Mouse (Mus musculus): ENCODE measurements around the gene Cldn1.

Gene Cldn1

DNA sequence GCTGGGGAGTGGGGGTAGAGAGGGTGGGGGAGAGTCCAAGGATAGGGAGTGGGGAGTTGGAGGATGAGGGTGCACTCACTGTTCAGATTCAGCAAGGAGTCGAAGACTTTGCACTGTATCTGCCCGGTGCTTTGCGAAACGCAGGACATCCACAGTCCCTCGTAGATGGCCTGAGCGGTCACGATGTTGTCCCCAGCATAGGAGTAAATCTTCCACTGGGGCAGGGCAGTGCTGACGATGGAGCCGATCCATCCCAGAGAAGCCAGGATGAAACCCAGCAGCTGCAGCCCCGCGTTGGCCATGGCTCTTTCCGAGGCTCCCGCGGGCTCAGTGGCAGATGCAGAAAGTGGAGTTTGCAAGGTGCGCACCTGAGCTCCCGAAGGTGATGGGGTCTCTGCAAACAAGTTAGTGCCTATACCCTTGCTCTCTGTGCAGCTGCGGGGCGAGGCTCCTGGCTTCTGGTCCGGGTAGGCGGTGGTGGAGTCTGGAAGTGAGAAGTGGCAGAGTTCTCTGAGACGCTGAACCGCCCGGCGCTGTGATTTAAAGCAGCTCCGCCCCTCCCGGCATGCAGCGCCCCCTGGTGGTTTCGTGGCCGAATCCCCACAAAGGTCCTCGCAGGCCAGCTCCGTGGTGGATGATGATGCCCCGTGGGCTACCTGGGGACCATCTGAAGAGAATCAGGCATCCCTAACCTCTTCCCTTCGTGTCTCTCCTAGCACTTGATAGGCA, at the start of gene Cldn1:
Cldn1 (minus strand) TSS at position 517 of the 729 bp plus-strand sequence.
- in situ Hi-C loops (cut with MboI; ENCODE audit: low sequenced_read_pairs) = no loop called here

DNA sequence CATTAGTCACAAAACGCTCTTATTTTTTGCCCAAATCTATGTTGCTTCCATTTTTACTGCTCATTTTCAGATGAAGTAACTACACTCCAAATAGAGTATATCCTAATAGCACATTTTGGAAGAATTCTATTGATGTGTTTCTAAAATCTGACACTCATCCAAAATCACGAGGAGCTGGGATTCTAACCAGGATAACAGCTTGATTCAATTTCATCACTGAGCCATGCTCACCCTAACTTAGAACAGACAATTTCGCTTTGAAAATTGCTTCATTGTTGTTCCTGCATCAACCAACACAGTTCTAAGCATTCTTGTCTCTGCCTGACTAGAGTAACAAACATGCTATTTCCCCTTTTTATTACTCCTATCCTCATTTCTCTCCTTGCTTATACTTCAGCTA, 47.0 kb upstream of the Cldn1 start:
- in situ Hi-C loops (cut with MboI; ENCODE audit: low sequenced_read_pairs) = no loop called here

DNA sequence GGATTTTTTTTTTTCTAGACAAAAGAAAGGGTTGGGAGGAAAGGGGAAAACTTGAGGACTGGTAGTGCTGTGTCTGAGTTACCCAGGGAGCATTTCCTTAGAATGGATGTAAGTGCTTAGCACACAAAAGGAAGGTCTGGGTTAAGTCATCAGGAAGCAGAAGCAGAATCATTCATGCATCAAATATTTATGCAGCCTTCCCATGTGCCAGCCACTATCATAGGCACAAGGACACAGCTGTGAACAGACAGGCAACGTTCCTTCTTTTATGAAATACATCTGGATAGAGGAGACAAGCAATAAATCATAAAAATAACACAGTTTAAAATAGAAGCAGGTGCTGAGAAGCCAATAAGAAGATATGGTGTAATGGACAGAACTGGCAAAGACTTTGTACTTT, 32.4 kb upstream of the Cldn1 start:
- in situ Hi-C loops (cut with MboI; ENCODE audit: low sequenced_read_pairs) = no loop called here

DNA sequence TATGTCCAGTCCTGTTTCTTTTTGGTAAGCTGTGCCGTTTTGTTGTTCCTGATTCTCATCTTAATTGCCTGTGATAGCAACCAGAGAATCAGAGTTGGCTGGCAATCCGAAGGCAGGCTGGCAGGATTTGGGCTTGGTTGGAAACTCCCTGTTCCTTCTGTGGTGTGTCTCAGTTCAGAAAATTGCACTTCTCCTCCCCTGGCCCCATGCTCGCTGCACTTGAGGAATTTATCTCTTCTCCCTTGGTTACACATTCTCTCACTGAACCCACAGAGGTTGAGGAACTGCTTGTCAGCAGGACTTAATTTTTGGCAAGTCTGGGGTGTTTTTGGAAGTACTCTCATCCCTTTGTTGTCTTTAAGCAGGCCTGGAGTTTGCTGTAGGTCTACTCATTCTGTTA, 29.3 kb upstream of the Cldn1 start:
- in situ Hi-C loops (cut with MboI; ENCODE audit: low sequenced_read_pairs) = no loop called here

DNA sequence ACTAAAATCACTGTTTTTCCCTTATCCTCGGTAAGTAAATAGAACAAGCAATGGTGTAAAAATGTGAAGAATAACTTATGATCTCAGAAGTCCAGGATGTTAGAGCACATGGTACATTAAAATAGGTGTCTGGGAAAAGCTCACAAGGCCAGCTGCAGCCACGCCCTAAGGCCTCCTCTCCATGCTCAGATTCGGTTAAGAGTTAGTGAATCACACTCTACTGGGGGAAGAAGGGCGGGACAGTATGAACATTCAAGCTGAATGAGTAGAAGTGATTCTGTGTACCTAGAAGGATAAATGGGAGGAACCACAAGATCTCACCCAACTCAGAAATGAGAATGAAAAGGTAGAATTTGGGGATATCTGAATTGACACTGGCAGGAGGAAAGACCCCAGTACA, 28.9 kb upstream of the Cldn1 start:
- in situ Hi-C loops (cut with MboI; ENCODE audit: low sequenced_read_pairs) = no loop called here

DNA sequence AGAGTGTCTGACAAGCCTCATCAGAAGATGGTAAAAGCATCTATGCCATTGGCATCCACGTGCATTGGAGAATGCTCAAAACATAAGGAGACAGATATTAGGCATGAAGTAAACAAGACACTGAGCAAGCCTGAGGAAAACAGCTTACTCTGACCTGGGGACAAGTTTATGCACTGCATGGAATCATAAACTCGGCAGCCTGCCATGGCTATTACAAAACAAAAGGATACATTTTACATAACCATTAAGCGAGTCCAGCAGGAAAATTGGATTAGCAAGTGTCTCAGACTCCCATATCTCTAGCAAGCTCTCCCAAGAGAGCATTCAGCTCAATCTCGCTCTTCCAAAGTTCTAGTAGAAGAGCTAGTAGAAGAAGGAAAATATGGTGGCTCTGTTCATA, 19.3 kb upstream of the Cldn1 start:
- in situ Hi-C loops (cut with MboI; ENCODE audit: low sequenced_read_pairs) = no loop called here

DNA sequence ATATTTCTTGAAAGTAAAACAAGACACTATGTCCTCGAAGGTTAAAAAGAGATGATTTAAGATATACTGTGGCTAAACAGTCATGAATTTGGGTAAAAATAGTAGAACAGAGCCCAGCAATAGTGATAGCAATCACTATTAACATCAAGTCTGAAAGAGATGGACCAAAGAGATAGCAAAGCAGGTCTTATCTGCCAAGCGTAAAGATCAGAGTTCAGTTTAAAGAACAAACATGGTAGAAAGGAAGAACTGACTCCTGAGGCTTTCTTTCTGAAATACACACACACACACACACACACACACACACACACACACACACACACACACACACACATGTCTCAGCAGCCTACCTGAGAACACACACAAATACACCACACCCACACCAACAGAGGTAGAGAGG, 14.5 kb upstream of the Cldn1 start:
- in situ Hi-C loops (cut with MboI; ENCODE audit: low sequenced_read_pairs) = no loop called here

DNA sequence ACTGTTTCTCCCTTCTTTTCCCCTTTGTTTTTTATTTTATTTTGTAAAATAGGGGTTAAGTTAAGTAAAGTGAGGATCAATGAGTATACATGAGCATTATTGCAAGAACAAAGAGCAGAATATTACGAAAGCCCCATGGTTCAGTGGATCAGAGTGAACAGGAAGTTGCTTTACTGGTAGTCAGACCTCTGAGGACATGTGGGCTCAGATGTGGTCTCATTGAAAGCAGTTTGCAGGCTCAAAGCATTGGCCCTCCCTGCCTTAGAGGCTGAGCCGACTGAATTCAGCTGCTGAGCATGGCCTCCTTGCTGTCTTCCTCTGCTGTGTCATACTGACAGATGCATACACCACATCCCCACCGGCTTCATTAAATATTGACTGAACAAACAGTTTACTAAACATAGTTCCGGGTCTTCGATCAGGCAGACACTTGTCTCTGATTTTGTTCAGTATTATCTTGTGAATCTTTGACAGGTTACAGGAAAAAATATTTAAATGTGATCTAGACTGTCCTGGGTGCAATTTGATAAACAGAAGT, 12.5 kb upstream of the Cldn1 start:
- in situ Hi-C loops (cut with MboI; ENCODE audit: low sequenced_read_pairs) = no loop called here

DNA sequence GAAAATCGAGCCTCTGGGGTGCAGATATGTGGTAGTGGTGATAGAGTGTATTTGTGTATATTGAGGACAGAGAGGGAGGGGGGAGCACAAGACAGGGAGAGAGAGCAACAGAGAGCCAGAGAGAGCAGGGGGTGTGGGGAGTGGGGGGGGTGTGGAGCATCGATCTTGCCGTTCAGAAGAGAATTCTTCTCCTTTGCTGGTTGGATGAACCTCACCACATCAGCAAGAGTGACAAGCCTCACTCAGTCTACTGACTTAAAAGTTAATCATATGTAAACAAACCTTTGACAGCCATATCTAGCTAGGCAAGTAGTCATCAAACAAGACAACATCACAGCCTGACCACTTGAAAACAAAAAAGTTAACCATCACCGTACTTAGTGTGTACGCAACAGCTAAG, 5.5 kb upstream of the Cldn1 start:
- in situ Hi-C loops (cut with MboI; ENCODE audit: low sequenced_read_pairs) = no loop called here

DNA sequence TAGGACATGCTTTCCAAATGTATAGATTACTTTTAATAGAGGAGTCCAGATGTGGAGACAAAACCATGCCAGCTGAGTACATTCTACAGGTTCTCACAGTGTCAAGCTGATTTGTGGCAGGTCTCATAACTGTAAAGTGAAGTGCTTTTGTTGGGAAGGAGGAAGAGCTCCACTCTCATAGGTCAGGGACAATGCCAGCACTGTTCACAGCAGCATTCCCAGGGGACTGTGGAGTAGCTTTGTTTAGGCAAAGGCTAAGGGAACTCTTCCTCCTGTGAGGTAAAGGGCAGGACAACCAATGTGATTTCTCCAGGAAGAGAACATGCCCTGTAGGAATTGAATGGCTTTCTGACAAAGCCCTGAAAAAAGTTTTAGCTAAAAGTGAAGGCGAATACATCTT, 1.5 kb downstream of the Cldn1 start:
- in situ Hi-C loops (cut with MboI; ENCODE audit: low sequenced_read_pairs) = no loop called here

DNA sequence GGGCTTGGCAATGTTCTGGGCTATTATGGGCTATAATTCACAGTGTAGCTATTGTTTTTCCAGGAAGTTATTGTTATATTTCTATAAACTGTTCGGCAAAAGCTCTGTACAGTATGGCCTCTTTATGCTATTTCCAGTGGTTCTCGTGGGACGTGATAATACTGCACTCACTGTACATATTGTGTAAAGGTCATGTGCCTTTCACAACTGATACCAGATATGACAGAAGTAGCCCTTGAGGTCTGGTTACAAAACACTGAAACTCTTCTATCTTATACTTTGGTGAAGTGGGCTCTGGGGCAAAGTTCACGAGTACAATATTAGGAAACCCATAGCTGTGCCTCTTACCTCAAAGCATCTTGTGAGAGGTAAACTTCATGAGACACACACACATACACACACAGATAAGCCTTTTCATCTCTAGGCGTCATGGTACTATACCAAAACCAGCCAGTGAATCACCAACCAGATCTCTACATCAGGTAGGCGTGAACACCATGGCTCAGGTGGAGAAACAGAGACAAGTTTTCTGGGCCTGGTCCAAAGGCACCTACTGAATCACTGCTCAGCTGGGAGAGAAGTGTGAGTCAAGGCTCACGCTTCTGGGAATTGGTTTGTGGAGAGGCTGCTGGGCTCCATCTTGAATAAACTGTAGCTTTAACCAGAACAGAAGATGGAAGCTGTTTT, 2.5 kb downstream of the Cldn1 start:
- in situ Hi-C loops (cut with MboI; ENCODE audit: low sequenced_read_pairs) = no loop called here

DNA sequence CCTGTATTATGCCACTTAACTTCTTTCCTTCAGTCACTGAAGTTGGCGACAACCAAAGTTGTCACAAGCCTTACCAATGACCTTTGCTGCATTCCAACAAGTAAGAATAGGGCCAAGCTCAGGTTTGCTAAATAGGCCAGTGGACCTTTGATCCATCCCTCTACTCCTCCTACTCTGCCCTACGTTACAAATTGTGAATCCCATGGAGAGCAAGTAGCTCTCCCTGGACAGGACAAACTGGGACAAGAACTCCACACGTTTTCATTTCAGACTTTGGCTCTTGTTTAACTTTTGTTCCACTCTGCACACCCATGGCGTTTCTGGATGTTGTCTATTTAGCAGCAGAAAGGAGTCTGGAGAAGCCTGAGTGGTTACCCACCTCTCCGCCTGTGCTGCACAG, 3.5 kb downstream of the Cldn1 start:
- in situ Hi-C loops (cut with MboI; ENCODE audit: low sequenced_read_pairs) = no loop called here

DNA sequence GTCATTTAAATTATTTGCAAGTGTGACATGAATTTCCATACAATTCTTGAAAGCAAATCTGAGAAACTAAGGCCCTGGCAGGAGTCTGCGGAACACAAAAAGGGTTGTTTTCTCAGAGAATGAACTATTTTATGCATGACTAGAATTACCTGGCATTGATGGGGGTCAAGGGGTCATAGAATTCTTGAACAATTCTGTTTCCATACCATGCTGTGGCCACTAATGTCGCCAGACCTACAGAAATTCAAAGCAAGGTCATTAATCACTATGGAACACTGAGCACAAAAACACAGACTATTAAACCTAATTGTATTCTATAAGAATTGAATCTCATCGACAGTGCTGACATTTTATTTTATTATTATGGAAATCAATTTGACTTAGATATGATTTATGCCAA, 10.9 kb downstream of the Cldn1 start:
- in situ Hi-C loops (cut with MboI; ENCODE audit: low sequenced_read_pairs) = no loop called here

DNA sequence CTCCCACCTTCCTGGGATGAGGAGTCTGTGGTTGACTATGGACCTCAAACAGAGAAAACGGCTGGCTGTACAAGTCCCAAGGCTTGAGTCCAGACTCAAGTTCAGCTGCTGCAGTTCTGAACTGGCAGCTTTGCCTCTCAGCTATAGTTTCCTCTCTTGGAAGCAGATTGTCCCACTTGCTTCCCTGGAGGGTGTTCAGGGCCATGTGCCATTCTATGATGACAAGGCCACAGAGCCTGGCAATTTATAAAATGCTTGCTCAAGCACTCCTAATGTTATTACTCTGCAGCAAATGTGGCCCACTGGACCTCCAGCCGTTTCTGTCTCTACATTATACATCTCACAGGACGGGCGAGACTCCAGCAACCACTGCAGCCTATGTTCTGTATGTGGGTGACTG, 12.0 kb downstream of the Cldn1 start:
- in situ Hi-C loops (cut with MboI; ENCODE audit: low sequenced_read_pairs) = no loop called here

DNA sequence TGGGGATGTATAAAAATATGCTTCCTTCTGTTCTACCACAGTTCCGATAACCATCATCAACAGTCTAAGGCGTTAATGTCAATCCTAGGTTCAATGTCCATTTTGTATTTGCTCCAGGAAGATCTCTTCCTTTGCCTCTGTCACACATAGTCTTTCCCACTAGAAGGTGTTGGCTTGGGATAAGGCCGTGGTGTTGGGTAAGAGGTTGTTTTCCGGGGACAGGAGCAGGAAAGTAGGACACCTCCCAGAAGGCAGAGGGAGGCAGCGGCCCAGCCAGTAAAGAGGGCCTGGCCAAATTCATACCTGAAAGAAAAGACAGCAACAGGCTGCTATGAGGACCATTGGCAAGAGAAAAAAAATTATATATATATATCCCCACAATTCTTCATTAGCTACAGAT, 12.7 kb downstream of the Cldn1 start:
- in situ Hi-C loops (cut with MboI; ENCODE audit: low sequenced_read_pairs) = no loop called here

DNA sequence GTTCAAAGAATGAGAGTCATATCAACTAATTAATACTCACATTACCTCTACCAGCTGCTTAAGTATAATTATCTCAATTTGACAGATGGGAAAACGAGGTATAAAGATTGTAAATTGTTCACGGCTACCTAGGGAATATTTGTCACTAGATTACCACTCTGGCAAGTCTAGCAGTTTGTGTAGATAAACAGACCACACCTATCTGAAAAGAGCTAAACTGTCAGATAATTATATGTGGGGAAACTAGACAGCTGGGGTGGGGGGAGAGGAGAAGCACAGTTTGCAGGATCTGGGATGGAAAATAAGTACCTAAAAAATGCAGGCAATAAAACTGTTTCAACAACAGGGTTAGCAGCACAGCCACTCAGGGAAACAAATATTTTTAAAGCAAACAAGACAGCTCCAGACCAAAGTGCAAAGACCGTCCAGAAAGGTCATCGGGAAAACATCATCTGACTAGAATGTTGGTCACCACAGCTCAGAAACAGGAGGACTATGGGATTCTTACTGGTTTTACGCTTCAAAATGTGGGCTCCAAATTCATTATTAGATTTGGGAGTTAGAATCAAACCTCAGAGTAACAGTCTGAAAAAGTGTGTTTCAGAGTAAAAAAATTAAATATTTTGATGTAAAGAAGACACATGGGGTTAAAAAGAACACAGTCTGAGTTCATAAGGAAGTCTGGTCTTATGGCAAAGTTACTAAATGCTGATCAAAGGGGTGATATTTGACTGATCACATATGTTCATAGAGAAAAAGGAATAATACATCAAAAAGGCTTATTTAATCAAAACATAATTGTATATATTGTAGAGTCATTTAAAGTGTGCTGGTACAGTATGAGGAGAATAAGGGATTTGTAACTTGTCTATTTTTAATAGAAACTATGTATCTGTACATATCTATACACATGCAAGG, 13.5 kb downstream of the Cldn1 start:
- in situ Hi-C loops (cut with MboI; ENCODE audit: low sequenced_read_pairs) = no loop called here

DNA sequence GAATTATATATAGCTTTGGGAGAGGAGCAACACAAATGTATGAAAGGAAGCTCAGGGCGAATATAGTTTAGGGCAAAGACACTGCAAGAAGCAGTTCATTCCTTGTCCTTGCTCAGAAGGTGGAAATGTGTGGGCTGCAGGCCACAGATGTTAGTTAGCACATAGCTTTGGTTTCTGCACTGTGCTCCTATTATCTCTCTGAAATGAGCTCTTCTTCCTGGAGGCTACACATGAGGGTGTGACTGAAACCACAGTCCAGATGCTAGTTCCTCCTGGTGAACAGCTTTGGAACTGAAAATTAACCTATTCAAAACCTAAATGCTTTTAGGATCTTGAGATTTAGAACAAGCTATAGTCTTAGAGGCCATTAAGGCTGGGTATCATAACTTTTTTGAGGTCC, 16.1 kb downstream of the Cldn1 start:
- in situ Hi-C loops (cut with MboI; ENCODE audit: low sequenced_read_pairs) = no loop called here

DNA sequence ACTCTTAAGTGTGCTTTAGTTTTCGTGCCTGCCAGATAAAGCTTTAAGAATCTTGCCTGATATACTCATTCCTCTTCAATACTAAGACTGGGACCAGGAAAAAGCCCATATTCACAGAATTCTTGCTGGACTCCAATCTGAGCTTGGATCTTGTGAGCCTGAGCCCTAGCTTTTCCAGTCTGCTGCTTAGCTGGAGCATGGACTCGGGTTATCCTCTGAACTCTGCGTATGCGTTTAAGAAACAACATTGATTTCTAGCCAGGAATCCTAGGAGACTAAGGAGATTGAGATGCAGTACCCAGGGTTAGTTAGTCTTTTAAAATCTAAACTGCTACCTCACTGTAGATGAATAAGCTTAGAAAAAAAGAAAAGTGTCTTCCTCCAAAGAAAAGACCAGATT, 20.9 kb downstream of the Cldn1 start:
- in situ Hi-C loops (cut with MboI; ENCODE audit: low sequenced_read_pairs) = no loop called here

DNA sequence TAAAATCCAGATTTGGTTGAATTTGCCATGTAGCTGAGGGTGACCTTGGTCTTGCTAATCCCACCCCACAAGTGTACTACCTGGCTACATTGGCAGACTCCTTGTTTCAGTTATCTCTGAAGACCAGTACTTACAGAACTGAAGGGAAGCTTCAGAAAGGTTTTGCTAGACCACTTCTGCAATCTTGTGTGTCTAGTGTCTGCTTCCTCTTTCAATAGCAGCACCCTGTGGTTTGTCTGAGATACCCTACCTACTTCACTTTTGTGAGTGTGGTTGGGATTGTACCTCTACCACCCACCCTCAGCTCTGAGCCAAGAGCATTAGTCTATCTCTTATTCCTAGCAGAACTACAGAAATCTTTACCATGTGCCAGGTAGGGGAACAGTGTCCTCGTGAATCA, 22.8 kb downstream of the Cldn1 start:
- in situ Hi-C loops (cut with MboI; ENCODE audit: low sequenced_read_pairs) = no loop called here

DNA sequence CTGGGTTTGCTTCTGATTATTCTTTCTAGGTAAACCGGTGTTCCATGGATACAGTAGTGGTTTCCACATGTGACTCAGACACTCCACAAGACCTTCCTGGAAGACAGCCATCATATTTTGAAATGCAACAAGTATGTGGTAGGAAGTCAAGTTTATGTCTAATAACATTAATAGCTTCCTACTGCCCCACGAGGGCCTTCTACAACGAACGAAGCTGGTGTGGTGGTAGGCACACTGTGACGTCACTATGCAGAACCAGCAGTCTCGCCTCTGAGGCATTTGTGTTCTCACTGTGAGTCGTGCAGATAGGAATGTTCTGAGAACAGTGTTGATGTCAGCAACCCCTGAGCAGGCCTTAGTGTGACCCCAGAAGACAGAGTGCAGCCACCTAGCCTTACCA, 55.4 kb downstream of the Cldn1 start:
- in situ Hi-C loops (cut with MboI; ENCODE audit: low sequenced_read_pairs) = no loop called here

DNA sequence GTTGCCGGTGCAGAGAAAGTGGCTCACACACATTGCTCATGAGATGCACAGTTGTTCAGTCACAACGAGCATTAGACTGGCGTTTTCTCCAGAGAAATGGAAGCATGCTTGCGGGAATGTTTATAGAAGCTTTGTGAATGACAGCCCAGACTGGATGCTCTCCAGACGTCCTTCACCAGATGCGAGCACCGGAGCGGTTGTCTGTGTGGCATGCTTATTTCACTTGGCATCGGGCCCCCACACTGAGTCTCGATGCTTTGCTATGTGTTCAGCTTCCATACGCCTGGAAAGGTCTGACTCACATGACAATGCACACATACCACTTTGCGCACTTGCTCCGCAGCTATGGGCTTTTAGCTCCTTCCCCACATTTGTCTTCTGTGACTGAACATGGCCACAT, 56.8 kb downstream of the Cldn1 start:
- in situ Hi-C loops (cut with MboI; ENCODE audit: low sequenced_read_pairs) = no loop called here

DNA sequence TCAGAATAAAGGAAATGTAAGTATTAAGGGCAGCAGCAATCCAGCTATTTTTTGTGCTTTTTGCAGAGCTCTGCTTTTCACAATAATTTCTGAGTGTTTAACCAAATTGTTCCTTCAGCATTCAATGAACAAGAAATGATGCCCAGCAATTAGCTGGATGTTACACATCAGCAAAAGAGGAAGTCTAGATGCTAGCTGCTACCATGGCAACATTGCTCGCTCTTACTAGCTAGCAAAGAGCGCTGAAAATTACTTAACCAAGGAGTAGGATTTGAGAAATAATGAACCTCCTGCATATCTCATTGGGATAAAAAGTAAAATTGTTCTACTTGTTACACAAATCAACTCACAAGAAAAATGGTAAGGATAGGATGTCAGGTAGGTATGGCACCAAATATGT, 62.2 kb downstream of the Cldn1 start:
- in situ Hi-C loops (cut with MboI; ENCODE audit: low sequenced_read_pairs) = no loop called here

Measured in CH12F3 (cell line).